Mouse (Mus musculus) olfactory bulb, adult 2 months (tissue): ENCODE data around the gene Kalrn.

Experiments used
- CTCF ChIP-seq: fragments of 200-500 bp; IDR thresholded peaks from 2 replicates; pipeline ENCODE4 v1.5.1; 2012; ENCODE audit warnings: low read depth, mild to moderate bottlenecking, low read length, moderate library complexity; ENCODE audit not compliant: insufficient read depth
- POLR2A ChIP-seq: fragments of 200-500 bp; IDR thresholded peaks from 2 replicates; pipeline ENCODE4 v1.6.1; 2012; ENCODE audit warnings: mild to moderate bottlenecking, low read depth, low read length, moderate library complexity; ENCODE audit not compliant: insufficient read depth

DNA sequence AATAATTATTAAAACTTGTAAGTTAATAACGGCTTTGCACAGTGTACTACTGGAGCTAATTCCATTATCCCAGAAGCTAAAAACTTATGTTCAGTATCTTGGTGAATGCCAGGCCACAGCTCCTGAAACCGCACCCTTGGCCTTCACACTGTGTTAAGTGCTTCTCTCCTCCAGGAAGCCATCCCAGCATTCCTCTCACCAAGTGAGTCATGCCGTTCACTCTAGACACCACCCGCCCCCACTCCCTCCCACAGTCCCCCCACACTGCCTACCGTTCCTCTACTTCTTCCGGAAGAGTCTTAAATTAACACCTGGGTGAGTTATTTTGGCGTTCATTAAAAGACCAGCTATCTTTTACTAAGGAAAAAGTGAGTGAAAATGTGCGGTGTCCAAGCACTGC lies 82.8 kb downstream of the Kalrn start:
- TF ChIP-seq POLR2A (no peak), CTCF (no peak)
